Mouse (Mus musculus): ENCODE data around the gene Mdm2. TPM values are rescaled to one million over a fixed set of nuclear protein-coding genes. Genes with fewer than 3 reads are reported as not detected.

Mdm2 gene
- total RNA-seq, 2 experiments from 2014 or later: 38.5 to 43.8 TPM

DNA sequence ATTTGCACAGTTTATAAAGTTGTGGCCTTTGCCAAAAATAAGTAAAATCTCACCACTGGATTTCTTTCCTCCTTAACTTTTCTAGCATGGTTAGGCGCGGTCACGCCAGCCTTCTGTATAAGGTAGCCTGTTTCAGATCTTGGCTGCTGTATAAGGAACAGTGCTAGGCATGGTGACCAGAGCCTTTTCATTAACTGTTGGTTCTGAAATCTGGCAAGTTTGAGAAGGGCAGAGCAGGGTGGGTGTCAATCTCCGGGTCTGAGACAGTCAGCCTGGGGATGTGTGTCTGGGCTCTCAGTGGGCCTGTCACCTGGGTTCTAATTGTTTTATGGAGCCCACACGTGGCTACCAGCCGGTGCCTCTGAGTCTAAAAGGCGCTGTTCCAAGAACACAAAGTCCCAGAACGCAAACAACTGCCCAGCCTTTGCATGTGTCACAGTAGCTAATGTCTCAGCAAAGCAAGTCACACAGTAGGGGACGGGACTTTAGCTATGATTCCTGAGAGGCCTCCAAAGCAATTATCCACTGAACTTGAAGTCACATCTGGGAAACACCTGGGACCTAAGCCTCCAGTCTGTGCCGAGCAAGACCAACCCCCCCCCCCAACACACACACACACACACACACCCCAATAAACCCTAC lies 41.0 kb downstream of the Mdm2 start:
- no peak for DNase-seq

DNA sequence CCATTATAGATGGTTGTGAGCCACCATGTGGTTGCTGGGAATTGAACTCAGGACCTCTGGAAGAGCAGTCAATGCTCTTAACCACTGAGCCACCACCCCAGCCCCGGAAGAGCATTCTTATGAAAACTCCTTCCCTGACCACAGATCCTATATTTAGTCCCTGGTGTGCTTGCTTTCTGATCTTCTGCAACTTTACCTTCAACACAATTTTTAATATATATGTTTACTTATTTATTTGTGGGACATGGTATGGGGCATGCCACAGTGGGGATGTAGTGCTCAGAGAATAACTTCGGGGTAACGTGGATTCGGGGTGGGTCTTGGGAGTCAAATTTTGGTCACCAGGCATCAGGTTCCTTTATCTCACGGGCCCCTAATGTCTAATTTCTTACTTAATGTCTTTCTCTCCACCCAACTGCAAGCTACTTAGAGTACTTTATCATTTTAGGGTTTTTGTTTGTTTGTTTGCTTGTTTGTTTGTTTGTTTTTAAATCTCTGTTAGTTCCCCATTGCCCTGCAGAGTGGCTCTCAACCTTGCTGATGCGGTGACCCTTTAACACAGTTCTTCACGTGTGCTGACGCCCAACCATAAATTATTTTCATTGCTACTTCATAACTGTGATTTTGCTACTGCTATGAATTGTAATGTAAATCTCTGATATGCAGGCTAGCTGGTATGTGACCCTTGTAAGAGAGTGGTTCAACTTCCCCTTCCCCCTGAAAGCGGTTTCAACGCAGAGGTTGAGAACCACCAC lies 41.8 kb downstream of the Mdm2 start:
- DNase-seq: no peak

DNA sequence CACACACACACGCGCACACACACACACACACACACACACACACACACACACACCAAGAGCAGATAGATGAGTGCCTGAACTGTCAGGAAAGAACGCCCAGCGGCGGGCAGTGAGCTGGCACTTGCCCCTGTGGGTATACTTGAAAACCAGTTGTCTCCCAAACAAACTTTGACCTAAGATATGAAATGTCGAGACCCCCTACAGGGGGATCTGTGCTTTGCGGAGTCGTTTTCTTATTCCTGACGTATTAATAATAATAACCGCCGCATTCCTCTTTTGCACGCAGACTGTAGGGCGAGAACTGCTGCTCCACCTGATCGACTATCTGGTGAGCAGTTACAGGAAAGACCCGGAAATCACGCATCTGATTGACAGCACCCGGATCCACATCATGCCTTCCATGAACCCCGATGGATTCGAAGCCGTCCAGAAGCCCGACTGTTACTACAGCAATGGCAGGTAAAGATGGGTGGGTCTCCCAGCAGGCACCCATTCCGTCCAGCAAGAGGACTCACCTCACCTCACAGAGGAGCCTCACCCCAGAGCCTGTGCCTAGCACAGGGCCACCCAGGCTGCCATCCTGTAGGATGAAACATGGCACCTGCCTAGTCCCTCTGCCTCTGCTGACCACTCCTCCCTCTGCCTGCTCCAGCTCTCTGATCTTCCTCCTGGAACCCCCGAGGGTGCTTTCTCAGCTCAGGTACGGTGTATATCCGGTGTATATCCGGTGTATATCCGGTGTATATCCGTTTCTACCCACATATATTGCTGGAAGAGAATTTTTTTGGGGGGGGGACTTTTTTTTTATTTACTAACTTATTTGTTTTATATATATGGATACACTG lies 42.7 kb downstream of the Mdm2 start:
- DNase-seq: no peak

DNA sequence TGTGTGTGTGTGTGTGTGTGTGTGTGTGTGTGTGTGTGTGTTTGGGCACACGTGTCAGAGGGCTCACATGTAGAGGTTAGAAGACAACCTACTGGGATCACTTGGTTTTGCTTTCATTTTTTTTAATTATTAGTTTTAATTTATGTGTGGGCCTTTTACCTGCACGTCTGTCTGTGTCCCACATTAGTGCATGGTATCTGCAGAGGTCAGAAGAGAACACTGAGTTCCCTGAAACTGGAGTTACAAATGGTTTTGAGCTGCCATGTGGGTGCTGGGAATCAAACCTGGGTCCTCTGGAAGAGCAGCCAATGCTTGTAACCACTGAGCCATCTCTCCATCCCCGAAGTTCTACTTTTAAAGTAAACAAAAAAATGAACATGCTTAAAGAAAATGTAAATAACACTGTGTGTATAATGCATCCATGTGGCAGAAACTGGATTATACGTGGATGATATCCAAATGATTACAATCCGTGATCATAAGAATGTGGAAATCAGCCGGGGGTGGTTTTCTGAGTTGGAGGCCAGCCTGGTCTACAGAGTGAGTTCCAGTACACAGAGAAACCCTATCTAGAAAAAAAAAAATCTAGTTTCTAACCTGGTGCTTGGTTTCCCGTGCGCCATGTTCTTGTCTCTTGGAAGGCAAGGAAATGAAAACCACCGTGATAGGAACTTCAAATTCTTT lies 43.5 kb downstream of the Mdm2 start:
- DNase-seq: no peak

GRCm38 (mm10) chr10:117666361-117666760 lies 44.2 kb downstream of the Mdm2 start:
- no peak for DNase-seq

DNA sequence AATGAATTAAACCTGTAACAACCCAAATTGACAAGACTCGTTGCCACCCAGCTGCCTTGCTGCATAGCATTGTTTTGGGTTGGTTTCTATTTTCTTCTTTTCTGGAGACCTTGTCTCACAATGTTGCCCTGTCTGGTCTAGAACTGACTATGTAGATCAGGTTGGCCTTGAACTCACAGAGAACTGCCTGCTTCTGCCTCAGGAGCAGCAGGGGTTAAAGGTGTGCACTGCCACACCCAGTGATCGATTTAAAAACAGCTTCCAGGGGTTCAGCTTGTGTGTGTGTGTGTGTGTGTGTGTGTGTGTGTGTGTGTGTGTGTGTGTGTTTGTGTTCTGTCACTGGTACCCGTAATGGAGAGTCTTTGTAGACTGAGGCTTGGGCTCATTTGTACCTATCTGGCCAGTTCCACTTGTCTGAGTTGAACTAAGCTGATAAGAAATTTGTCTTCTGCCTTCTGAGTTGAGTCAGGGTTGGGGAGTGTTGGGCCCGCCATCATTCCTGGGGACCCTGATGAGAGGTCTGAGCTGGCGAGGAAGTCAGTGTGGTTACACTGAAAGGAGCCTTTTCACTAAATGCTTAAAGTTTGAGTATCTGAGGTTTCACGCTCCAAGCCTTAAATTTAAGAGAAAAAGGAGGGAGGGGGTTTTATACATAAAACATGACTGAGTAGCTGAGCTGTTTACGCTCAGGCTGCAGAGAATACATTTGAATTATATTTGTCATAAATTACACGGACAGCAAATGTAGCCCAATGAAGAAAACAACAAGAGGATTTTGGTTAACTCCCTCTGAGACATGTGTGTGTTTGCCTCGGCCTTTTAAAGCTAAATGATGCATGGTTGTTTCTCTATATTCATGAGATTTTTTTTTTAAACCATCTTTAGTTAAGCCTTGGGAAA lies 44.9 kb downstream of the Mdm2 start:
- DNase-seq: no peak

- DNase-seq: no peak
Observed at GRCm38 (mm10) chr10:117664926-117665209, 45.7 kb downstream of the Mdm2 start.

DNA sequence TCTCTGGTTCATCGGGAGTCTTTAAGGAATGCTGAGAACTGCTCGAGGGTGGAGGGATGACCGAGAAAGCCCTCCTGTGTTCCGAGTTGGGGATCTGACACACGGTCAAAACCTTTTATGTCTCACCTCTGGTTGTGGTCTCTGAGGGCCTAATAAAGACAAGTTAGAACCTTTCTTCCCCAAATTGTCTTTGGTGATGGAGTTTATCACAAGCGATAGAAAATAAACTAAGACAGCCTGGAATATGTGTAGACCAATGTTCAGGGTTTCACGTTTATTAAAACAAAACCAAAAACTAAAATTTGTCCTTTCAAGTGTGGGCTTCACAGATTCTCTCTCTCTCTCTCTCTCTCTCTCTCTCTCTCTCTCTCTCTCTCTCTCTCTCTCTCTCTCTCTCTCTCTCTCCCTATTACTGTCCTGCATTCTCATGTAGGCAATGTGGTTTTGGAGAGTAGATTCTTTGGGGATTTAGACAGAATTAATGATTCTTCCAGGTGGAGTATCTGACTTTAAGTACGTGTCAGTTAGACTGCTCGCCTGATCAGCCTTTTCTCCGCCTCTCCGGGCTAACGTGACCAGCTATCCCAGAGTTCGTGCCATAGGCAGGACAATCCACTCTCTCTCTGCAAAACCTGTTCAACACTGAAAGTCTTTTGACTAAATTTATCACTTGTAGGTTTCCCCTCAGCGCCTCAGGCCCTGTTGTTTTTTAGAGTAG lies 46.2 kb downstream of the Mdm2 start:
- no peak for DNase-seq

DNA sequence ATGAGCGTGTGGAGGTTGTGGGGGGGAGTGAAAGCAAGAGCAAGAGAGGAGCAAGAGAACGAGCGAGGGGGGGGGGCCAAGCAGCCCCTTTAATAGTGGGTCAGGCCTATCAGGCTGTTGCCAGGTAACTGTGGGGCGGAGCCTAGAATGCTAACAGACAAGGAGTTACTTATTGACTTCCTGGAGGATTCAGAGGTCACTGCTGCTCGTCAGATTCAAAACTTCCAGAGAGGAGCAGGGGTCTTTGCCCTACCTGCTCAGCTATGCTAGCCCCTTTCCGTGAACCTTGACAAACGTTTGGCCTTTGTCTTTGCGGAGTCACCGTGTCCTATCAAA lies 46.7 kb downstream of the Mdm2 start:
- no peak for DNase-seq

DNA sequence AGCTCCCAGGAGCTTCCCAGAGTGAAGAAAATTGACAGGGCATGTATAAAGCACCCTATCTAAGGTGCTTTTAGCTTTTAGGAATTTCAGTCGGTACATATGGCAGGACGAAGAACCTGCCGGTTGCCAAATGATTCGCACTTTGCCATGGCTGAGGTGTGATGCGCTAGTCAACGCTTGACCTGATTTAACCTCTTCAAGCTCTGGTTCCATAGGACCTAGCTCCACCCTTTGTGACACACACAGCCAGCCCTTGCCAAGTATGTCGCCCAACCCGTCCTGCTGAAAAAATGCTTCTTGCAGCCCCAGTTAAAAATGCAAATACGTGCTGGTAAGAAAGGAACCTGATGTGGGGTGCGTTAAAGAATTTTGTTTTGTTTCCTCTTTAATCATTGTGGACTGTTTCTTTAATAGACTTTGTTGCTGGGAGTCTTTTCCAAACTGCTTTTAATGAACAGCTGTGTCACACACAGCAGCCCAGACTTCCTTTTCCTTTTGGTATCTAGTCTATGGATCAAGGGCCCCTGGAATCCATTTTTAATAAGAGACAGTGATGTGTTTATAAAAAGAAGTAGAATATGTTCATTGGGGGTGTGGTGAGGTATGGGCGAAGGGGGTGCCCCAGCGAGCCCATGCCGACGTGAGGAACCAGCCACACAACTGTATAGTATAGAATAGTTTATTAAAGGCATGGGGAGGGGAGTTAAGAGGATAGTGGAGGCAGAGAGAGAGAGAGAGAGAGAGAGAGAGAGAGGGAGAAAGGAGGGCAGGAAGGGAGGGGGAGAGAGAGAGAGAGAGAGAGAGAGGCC lies 47.3 kb downstream of the Mdm2 start:
- DNase-seq: no peak

- DNase-seq: no peak
Observed at GRCm38 (mm10) chr10:117662316-117663055, 48.1 kb downstream of the Mdm2 start.

GRCm38 (mm10) chr10:117659819-117660218 lies 50.7 kb downstream of the Mdm2 start:
- DNase-seq: no peak

GRCm38 (mm10) chr10:117659430-117659813 lies 51.1 kb downstream of the Mdm2 start:
- no peak for DNase-seq

- no peak for DNase-seq
Observed at GRCm38 (mm10) chr10:117658522-117659429, 51.8 kb downstream of the Mdm2 start.

GRCm38 (mm10) chr10:117657659-117658306 lies 52.8 kb downstream of the Mdm2 start:
- no peak for DNase-seq

DNA sequence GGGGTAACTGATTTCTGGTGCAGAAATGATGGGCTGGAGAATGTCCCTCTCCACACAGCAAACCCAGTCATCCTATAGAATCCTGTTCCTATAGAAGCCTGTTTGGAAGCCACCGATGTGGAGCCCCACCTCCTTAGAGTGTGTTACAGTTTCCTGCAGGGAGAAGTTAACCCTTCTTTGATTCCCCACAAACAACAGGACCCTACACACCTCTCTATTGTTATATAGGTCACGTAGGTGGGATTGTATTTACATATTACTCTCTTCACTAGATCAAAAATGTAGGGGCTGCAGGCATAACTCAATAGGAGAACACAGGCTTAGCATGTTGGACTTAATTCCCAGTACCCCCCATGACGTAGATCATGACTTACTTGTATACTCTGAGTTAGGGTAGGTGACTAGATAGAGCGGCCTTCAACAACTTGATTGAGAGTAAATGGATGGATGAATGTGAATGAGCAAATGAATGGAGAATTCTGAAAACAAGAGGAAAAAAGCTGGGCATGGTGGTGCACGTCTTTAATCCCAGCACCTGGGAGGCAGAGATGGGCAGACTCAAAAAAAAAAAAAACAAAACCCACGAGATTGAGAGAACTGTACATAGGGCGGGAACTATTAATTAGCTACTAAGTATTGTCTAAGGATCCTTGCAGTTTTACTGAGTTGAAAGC lies 53.4 kb downstream of the Mdm2 start:
- DNase-seq: no peak

DNA sequence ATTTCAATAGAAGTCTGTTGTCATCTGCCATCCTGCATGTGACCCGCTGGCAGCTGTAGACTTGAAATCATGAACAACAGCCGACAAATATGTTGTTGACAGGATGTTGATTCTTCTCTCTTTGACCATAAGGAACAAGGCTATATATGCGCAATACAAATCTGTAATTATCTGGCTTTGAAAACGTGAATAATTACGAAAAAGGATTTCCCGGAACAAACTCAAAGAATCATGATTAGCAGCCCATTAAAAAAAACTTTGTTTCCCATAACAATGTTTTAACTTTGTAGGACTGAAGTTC lies 53.9 kb downstream of the Mdm2 start:
- no peak for DNase-seq

All from gastrocnemius, postnatal 25 days (tissue).